Mouse (Mus musculus) C2C12 (cell line): ENCODE measurements around the gene Tfb1m. TPM values are rescaled to one million over a fixed set of nuclear protein-coding genes. Genes with fewer than 3 reads are reported as not detected.
A peak's percentile ranks its signal among the peaks of the same experiment; 100 is the strongest.

ENCODE experiments used
- H3K27me3 ChIP-seq: one replicate; pipeline ENCODE4 v1.6.1; 2011; ENCODE audit not compliant: control insufficient read depth, insufficient read depth, insufficient read length
- H3K36me3 ChIP-seq: one replicate; pipeline ENCODE4 v1.6.1; 2011; ENCODE audit not compliant: control insufficient read depth, insufficient read depth
- H3K4me3 ChIP-seq: one replicate; pipeline ENCODE4 v1.5.1; 2011; ENCODE audit warnings: mild to moderate bottlenecking, control low read depth; ENCODE audit not compliant: poor library complexity, insufficient read depth, severe bottlenecking
- H3K79me2 ChIP-seq: one replicate; pipeline ENCODE4 v1.6.1; 2011; ENCODE audit not compliant: control insufficient read depth, insufficient read depth
- H3K79me3 ChIP-seq: one replicate; pipeline ENCODE4 v1.6.1; 2011; ENCODE audit warnings: low read depth, control low read depth
- H3ac ChIP-seq: one replicate; pipeline ENCODE3; 2011; ENCODE audit warnings: low read depth; ENCODE audit not compliant: control insufficient read depth, insufficient read length
- CEBPB ChIP-seq: IDR thresholded peaks from one replicate; pipeline ENCODE4 v1.6.1; 2011; ENCODE audit warnings: low read depth, mild to moderate bottlenecking, control low read depth, moderate library complexity
- CTCF ChIP-seq: IDR thresholded peaks from one replicate; pipeline ENCODE4 v1.5.1; 2011; ENCODE audit not compliant: control insufficient read depth, insufficient read depth, insufficient read length
- FOSL1 ChIP-seq: IDR thresholded peaks from one replicate; pipeline ENCODE4 v1.8.0; 2011; ENCODE audit warnings: mild to moderate bottlenecking, low read length; ENCODE audit not compliant: poor library complexity, insufficient read depth, severe bottlenecking
- MAX ChIP-seq: IDR thresholded peaks from one replicate; pipeline ENCODE4 v1.6.1; 2011; ENCODE audit warnings: mild to moderate bottlenecking, control low read depth
- MYOD1 ChIP-seq: IDR thresholded peaks from one replicate; pipeline ENCODE4 v1.6.1; 2011; ENCODE audit warnings: low read depth; ENCODE audit not compliant: control insufficient read depth, insufficient read length
- MYOG ChIP-seq: IDR thresholded peaks from one replicate; pipeline ENCODE4 v1.6.1; 2011; ENCODE audit not compliant: control insufficient read depth, insufficient read length; ENCODE audit errors: extremely low read depth
- USF1 ChIP-seq: IDR thresholded peaks from one replicate; pipeline ENCODE4 v1.6.1; 2011; ENCODE audit warnings: low read depth, mild to moderate bottlenecking, control low read depth, moderate library complexity
- polyA plus RNA-seq: library from polyadenylated mRNA; unstranded; fragments of >200 nt; fragmentation: generic; extraction: Trizol; gene quantifications from one replicate; pipeline ENCODE4 v1.2.1, GENCODE M21; 2012; ENCODE audit warnings: missing spikeins

Tfb1m gene
- polyA plus RNA-seq, 1 experiment: 4.3 TPM

- Histone ChIP-seq H3K79me2 (no peaks in the 10 kb centered on the region), H3K36me3 (no peaks in the 10 kb centered on the region), H3ac (no peak overlapping the region), H3K79me3 (no peaks in the 10 kb centered on the region), H3K27me3 (no peaks in the 10 kb centered on the region), H3K4me3 (no peak overlapping the region)
- TF ChIP-seq CEBPB (no peak), MAX (no peak), CTCF (peak; percentile 10)
These were observed 13.3 kb upstream of the Tfb1m start for GRCm38 (mm10) chr17:3570876-3571275.

- no peak overlapping the region for H3ac ChIP-seq
- H3K79me3 ChIP-seq: no peaks in the 10 kb centered on the region
- TF ChIP-seq MYOG: no peak
- H3K79me2 ChIP-seq: no peaks in the 10 kb centered on the region
- no peaks in the 10 kb centered on the region for H3K27me3 ChIP-seq
- no peak overlapping the region for H3K4me3 ChIP-seq
- no peaks in the 10 kb centered on the region for H3K36me3 ChIP-seq
These were observed 4.8 kb upstream of the Tfb1m start for GRCm38 (mm10) chr17:3562405-3562804.

- H3K4me3 ChIP-seq: no peak overlapping the region
- no peaks in the 10 kb centered on the region for H3K79me3 ChIP-seq
- no peak overlapping the region for H3ac ChIP-seq
- H3K36me3 ChIP-seq: no peaks in the 10 kb centered on the region
- TF ChIP-seq MYOD1 (no peak), MYOG (no peak), MAX (no peak), CTCF (no peak), CEBPB (no peak), USF1 (no peak), FOSL1 (no peak)
- no peaks in the 10 kb centered on the region for H3K27me3 ChIP-seq
- no peaks in the 10 kb centered on the region for H3K79me2 ChIP-seq
These were observed 3.0 kb upstream of the Tfb1m start for GRCm38 (mm10) chr17:3560534-3560933.

GRCm38 (mm10) chr17:3558356-3558870 lies 832 bp upstream of the Tfb1m start:
- Histone ChIP-seq H3K36me3 (no peaks in the 10 kb centered on the region), H3ac (no peak overlapping the region), H3K79me2 (no peaks in the 10 kb centered on the region), H3K79me3 (no peaks in the 10 kb centered on the region), H3K27me3 (no peaks in the 10 kb centered on the region), H3K4me3 (peak overlapping the region; percentile 26)
- no peak for TF ChIP-seq USF1
- TF ChIP-seq MYOG: no peak
- TF ChIP-seq MAX: no peak
- no peak for TF ChIP-seq MYOD1
- no peak for TF ChIP-seq FOSL1
- no peak for TF ChIP-seq CTCF
- TF ChIP-seq CEBPB: no peak

GRCm38 (mm10) chr17:3556251-3556650 lies 1.3 kb downstream of the Tfb1m start:
- no peaks in the 10 kb centered on the region for H3K79me3 ChIP-seq
- no peak for TF ChIP-seq CEBPB
- TF ChIP-seq CTCF: no peak
- no peak for TF ChIP-seq MYOD1
- TF ChIP-seq MYOG: no peak
- TF ChIP-seq USF1: no peak
- no peak for TF ChIP-seq MAX
- TF ChIP-seq FOSL1: no peak
- H3K27me3 ChIP-seq: no peaks in the 10 kb centered on the region
- peaks cover 7% of the 10 kb centered on the region for H3K36me3 ChIP-seq
- H3K4me3 ChIP-seq: no peak overlapping the region
- H3ac ChIP-seq: no peak overlapping the region
- H3K79me2 ChIP-seq: no peaks in the 10 kb centered on the region

GRCm38 (mm10) chr17:3547725-3548124 lies 9.9 kb downstream of the Tfb1m start:
- Histone ChIP-seq H3ac (no peak overlapping the region), H3K36me3 (peaks cover 3% of the 10 kb centered on the region), H3K79me3 (no peaks in the 10 kb centered on the region), H3K79me2 (no peaks in the 10 kb centered on the region), H3K4me3 (no peak overlapping the region), H3K27me3 (no peaks in the 10 kb centered on the region)
- TF ChIP-seq MYOD1 (no peak), CTCF (no peak)
